Mouse (Mus musculus) right cerebral cortex, adult 2 months (tissue): ENCODE measurements around the gene Usf3.

Source experiments
- DNase-seq, 2 experiments: peaks; one replicate each; pipeline ENCODE4 v3.0.0; 2021 to 2022; ENCODE audit warnings: low spot score in 2 of 2

The Usf3 gene

GRCm38 (mm10) chr16:44173155-44173941 lies at the start of gene Usf3:
Gene Usf3, plus strand, starts transcription at chr16:44173246.
- DNase-seq, result peak; percentile 31 to 34

- DNase-seq, result peak in 1 of 2 experiments; percentile 33
Measured at GRCm38 (mm10) chr16:44123786-44124185, 49.3 kb upstream of the Usf3 start.

DNA sequence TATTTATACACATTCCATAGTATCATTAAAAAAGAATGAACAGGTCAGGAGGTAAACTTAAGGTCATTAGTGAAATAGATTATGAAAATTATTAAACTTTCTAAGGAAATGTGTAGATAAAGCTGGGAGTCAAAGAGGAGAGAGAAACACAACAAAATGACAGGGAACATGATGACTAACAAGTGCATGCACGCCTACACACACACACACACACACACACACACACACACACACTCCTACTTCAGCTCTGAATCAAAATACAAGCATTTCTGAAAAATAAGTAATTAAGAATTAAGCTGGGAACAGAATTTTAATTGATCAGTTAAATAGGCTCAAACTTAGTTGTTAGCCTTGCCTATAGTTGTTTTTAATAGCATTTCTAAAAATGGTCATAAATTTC lies 48.3 kb upstream of the Usf3 start:
- peak in 1 of 2 experiments; percentile 49 for DNase-seq

DNA sequence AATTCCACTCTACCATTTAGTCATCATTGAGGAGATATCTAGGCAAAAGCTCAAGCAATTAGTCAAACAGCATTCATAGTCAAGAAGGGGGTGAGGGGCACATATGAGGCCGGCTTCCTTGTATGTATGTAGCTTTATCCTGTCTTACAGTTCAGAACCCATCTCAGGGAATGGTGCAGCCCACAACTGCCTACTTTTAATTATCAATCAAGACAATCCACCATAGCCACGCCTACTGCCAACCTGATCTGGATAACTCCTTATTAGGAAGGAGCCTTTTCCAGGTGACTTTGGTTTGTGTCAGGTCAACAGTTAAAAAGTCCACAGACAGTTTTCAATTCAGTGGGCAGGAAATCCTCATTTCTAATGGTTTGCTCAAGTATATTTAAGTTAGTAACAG lies 47.6 kb upstream of the Usf3 start:
- no peak for DNase-seq

- DNase-seq, result no peak
Measured at GRCm38 (mm10) chr16:44126437-44126836, 46.6 kb upstream of the Usf3 start.

- DNase-seq, result no peak
Measured at GRCm38 (mm10) chr16:44132300-44132699, 40.7 kb upstream of the Usf3 start.

GRCm38 (mm10) chr16:44133187-44133586 lies 39.9 kb upstream of the Usf3 start:
- DNase-seq, result no peak

DNA sequence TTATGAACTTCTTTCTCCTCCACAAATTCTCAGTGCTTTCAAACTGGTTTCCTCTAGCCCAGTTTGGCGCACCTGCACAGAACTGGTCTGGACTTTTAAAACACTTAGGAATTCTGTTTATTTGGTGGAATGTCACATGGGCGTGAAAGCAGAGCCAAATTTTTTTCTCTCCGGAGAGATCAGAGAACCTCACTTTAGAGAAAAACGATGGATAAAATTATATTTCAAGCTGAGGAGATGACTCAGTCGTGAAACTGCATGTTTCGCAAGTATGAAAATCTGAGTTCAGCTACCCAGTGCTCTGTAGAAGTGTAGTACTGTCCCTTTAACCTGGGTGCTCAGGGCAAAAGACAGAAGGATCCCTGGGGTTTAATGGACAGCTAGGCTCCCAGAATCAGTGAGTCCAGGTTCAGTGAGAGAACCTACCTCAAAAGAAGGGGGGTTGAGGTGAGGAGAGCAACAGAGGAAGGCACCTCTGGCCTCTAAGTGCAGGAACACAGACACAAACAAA lies 36.5 kb upstream of the Usf3 start:
- DNase-seq, result no peak

DNA sequence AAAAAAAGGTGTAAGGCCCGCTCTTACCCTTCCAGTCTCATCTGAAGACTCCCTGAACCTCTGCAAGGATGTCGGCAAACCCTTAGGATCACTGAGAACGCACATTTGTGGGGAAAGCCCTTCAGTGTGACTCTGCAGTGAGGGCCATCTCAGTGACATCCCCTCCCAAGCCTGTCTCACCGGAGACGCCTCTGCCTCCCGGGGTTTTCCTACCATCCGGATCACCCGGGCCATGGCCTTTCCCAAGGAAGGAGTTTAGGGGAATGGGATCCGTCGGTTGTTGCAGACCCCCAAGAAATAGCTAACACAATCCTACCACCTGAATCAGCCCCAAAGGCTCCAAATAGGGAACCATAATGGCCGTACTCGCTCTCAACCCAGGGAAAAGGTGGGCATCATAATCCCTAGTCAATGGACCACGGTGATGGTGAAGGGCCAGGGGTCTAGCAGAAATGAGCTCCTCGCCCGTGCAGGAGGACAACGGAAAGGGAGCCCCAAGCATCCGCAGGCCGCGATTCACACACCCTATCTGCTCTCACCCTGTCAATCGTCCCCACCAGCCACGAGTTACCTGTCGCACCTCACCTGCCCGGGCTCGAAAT lies 34.6 kb upstream of the Usf3 start:
- no peak for DNase-seq

DNA sequence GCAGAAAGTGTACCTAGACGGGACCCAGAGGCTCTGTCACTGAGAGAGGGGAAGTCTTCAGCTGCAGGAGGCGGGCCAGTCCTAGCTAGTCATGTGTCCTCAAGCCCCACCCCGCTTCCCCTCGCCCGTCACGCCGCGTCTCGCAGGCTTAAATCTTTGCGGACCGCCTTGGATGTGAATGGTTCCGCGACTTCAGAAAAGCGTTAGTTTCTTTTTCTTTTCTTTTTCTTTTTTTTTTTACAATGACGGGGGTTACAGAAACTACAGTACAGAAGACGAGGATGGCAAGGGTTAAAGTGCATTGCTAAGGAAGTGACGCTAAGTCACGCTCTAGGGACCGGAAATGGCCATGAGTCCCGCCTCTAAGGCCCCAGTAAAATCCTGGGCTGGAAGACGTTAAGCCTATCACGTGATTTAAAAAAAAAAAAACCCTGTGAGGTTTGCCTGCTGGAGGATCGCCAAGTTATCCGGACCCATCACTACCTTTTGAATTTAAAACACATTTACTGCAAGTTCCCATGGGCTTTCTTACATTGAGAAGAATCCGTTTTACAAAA lies 34.0 kb upstream of the Usf3 start:
- DNase-seq, result peak; percentile 86 to 91

DNA sequence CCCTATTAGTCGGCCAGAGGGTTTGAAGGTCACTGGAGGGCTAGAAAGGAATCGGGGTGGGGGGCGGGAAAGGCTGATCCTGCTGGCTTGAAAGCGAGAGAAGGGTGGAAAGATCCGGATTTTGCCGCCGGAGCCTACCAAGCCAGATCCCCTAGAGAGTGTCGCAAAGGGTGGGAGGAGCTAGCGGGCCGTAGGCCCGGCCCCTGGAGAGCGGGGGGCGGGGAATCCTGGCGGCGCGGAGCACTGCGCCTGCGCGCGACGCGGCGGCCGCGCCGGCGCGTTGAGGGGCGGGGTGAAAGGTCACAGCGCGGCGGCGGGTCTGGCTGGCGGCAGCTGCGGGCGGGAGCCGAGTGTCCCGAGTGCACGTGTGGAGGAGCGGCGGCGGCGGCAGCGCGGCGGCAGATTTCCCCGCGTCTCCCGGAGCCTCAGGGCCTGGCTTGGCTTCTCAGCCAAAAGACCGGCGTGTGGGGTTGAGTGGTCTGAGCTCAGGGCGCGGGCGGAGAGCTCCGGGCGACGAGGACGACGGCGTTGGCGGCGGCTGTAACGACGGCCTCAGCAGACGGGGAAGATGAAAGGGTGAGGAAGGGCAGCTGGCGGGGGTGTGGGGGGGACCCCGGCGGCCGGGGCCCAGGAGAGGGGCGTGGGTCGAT lies 33.4 kb upstream of the Usf3 start, which contains the start of the genes Atp6v1a and Naa50:
Gene Atp6v1a (minus strand): TSS at position 170 of the 650 bp plus-strand sequence.
Gene Naa50 (plus strand): TSS at position 295 of the 650 bp plus-strand sequence.
- DNase-seq, result peak; percentile 84 to 86

DNA sequence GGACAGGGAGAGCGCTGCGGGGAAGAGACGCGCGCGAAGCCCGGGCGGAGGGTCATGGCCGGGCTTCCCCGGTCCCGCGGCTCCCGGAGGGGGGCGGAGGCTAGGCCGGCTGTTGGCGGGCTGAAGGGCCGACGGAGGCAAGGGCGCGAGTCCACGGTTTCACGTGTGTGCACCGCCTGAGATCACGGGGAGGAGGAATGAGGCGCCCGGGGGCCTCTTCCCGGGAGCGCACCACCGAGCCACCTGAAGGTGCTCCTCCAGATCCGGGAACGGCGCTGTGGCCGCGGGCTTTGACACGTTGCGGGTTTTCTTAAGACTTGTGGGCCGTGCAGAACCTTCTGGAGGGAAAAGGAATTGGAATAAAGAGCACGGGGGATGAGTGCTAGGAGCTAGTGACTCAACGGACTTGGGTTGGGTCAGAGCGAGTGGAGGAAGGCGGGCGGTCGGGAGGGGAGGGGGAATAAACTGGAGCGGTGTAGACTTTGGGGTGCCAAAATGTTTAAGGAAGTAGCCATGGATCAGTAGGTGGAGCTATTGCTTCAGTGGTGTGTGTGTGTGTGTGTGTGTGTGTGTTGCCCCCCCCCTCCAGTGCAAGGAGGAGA lies 32.8 kb upstream of the Usf3 start:
- DNase-seq, result peak; percentile 61 to 66

DNA sequence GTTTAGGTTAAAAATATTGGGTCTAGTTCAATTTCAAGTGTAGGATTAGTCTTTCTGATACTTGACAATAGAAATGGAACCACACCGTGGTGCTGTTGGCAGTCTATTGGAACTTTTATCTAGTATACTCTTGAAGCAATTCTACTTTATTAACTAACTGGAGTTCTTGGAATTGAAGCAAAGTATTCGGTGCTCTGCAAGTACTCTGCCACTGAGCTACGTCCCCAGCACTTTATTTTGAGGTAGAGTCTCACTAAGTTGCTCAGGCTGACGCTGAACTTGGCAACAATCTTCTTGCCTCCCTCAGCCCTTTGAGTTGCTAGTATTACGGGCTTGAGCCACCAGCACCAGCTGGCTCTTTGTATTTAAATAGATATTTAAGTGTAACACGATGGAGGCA lies 31.6 kb upstream of the Usf3 start:
- DNase-seq, result peak in 1 of 2 experiments; percentile 36

DNA sequence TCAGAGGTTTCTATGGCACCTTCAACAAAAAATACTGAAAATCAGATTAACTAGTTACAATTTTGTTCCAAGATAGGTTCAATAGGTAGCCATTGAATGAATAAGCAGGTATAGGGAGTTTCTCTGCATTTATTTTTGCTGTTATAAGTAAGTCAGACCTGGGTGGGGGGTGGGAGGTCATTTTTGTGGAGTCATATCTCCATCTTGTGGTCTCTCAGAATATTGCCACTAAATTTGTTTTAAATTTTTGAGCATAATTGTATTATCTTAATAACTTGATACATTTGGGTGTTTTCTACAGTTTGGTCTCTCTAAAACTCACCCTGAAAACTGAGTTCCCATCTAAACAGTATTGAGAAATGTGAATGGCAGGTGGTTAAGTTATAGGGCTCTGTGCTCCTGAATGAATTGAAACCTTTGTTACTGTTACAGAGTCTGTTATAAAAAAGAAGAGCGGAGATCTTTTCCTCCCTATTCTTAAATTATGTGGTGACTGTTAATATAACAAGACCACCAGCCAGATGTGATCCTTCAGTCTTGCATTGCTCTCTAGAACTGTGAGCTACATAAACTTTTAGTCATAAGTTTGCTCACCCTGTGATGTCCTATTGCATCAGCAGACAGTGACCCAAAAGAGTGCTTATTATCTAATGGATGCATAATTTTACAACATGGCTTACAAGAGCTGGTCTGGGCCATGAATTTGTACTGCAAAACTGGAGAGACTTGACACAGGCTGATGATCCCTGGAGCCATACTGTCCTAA lies 23.9 kb upstream of the Usf3 start:
- DNase-seq, result no peak

GRCm38 (mm10) chr16:44154497-44155057 lies 18.5 kb upstream of the Usf3 start:
- DNase-seq, result no peak

GRCm38 (mm10) chr16:44159325-44159724 lies 13.7 kb upstream of the Usf3 start:
- no peak for DNase-seq

DNA sequence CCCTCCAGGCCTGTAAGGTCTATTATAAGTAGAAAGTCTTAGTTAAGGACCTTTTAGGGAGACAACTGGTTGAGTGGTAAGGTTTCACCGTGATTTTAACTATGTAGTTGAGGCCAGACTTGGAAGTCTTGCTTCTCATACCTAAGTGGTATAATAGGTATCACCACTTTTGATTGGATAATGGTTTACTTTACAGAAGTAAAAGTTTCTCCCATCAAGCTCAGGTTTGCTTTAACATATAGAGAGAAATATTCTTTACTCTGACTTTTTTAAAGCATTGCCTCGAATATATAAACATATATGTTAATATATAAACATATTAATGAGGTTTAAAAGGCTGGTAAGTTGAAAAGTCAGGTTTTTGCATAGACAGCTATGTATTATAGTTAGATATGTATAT lies 9.2 kb upstream of the Usf3 start:
- no peak for DNase-seq

- no peak for DNase-seq
Measured at GRCm38 (mm10) chr16:44165182-44165581, 7.9 kb upstream of the Usf3 start.

DNA sequence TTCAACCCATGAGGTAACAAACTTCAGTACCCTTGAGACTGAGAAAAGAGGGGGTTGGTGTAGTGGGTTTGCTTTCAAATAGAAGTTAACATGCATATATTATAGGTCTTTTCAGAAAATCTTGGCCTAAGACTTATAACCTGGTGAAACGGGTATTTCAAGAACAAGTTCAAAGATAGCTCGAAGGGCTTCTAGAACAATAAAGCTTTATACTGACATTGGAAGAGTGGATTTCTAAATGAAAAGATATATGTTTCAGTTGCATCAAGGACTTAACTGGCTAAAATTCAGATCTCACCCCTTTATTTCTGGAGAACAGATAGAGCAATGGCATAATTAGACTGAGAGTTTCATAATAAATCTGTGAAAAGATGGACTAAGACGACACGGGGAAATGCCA lies 4.1 kb upstream of the Usf3 start:
- DNase-seq, result no peak

DNA sequence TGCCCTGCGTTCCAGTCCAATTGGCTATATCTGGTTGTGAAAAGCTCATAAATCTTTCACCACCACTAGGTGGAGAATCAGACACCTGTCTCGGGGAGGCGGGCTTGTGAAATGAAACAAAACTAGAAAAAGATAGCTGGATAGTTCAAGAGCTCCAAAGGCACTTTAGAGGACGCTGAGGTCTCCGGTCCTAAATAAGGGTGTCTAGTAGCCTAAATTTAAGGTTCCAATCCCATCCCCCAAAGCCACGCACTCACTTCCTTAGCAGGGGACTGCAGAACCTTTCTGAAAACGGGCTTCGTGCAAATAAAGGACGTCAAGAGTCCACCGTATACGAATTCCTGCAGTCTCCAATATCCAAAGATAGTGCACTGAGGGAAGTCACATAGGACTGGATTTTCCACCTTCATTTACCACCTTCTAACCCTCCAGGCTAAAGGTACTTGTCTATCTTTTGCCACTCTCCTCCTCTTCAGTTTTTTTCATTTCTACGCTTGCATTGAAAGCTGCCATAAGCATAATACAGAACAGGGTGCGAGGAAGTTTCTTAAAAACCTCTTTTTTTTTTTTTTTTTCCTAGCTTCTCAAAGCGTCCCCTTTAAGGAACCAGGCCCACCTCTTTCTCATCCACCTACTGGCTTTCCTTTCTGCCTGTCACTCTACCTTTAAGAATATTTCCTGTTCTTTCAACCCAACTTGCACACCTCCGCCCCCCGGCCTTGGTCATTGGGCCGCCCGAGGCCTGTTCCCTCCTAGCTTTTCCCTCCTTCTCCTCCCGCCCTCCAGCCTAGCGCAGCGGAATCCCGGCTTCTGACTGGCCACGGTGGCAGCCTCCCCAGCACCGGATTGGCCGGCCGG lies 520 bp upstream of the Usf3 start:
- peak; percentile 98 to 99 for DNase-seq
